Mouse (Mus musculus) heart, embryonic 11.5 days (tissue): ENCODE measurements at regions not wholly inside any gene's neighbourhood (a gene's known extent, or its start where the extent isn't known, plus 50 kb on each side); places are given as distances from the start of the nearest gene placed in this dataset.

Experiments
- ATAC-seq: fragments of 200-750 bp; cut with Nextera tagmentation; replicated peaks from 2 replicates; pipeline ENCODE4 v1.8.0; 2017; ENCODE audit warnings: moderate library complexity; ENCODE audit not compliant: insufficient number of reproducible peaks, low FRiP score, low TSS enrichment
- H3K27ac ChIP-seq: fragments of 300-500 bp; sonication (generic); 2 replicates; pipeline ENCODE4 v1.5.1; 2014; ENCODE audit warnings: mild to moderate bottlenecking, low read depth, low read length
- H3K27me3 ChIP-seq: fragments of 300-500 bp; sonication (generic); 2 replicates; pipeline ENCODE4 v1.6.1; 2014; ENCODE audit warnings: mild to moderate bottlenecking, low read length, mixed read lengths; ENCODE audit not compliant: control insufficient read depth, insufficient read depth
- H3K36me3 ChIP-seq: fragments of 300-500 bp; sonication (generic); 2 replicates; pipeline ENCODE4 v1.6.1; 2014; ENCODE audit warnings: mild to moderate bottlenecking, low read length, moderate library complexity, mixed read lengths; ENCODE audit not compliant: control insufficient read depth, insufficient read depth
- H3K4me1 ChIP-seq: fragments of 300-500 bp; sonication (generic); 2 replicates; pipeline ENCODE4 v1.6.1; 2014; ENCODE audit warnings: low read length; ENCODE audit not compliant: control insufficient read depth, insufficient read depth
- H3K4me2 ChIP-seq: fragments of 300-500 bp; sonication (generic); 2 replicates; pipeline ENCODE4 v1.6.1; 2014; ENCODE audit warnings: mild to moderate bottlenecking, moderate library complexity
- H3K4me3 ChIP-seq: fragments of 300-500 bp; sonication (generic); 2 replicates; pipeline ENCODE4 v1.5.1; 2014; ENCODE audit warnings: low read depth, low read length
- H3K9ac ChIP-seq: fragments of 300-500 bp; sonication (generic); 2 replicates; pipeline ENCODE4 v1.6.1; 2014; ENCODE audit warnings: mild to moderate bottlenecking, low read depth, low read length, moderate library complexity
- H3K9me3 ChIP-seq: fragments of 300-500 bp; sonication (generic); replicated peaks from 2 replicates; pipeline ENCODE4 v1.6.1; 2016; ENCODE audit warnings: low read length; ENCODE audit not compliant: control insufficient read depth
- WGBS: fragments of 180-500 bp; shearing (Covaris S2); extraction: QIAGEN DNeasy Blood & Tissue Kit; methylation state at CpG from one replicate; pipeline ENCODE4 v1.1.7; 2014; ENCODE audit not compliant: insufficient replicate concordance; 5-methylcytosine and 5-hydroxymethylcytosine counted together

- Histone ChIP-seq H3K4me1 (0 out of 2 replicates have a peak, but pooled peaks cover 4% of the 10 kb centered on the region), H3K9ac (no peak overlapping the region), H3K27ac (no peak overlapping the region), H3K4me3 (no peak overlapping the region), H3K27me3 (no peaks in the 10 kb centered on the region), H3K9me3 (no peaks in the 10 kb centered on the region), H3K36me3 (no peaks in the 10 kb centered on the region), H3K4me2 (no peak overlapping the region)
- 62% methylated on average over 6 of the region's 6 CpGs for WGBS
- no peak; the same call in 1 of the 2 replicates for ATAC-seq
Observed at GRCm38 (mm10) chr2:159250993-159251665, 456.5 kb downstream of the Dhx35 start.

- H3K27me3 ChIP-seq = no peaks in the 10 kb centered on the region
- H3K27ac ChIP-seq = no peak overlapping the region
- 47% methylated on average over 10 of the region's 10 CpGs for WGBS
- no peaks in the 10 kb centered on the region for H3K36me3 ChIP-seq
- no peak overlapping the region for H3K4me3 ChIP-seq
- no peaks in the 10 kb centered on the region for H3K9me3 ChIP-seq
- no peak for ATAC-seq
- H3K4me1 ChIP-seq = no peaks in the 10 kb centered on the region
- H3K4me2 ChIP-seq = no peak overlapping the region
- no peak overlapping the region for H3K9ac ChIP-seq
Observed at GRCm38 (mm10) chr2:159270221-159271080, 475.8 kb downstream of the Dhx35 start.

GRCm38 (mm10) chr2:159278896-159279295 is 484.3 kb downstream of the Dhx35 start:
- H3K4me2 ChIP-seq = no peak overlapping the region
- H3K27me3 ChIP-seq = no peaks in the 10 kb centered on the region
- H3K27ac ChIP-seq = no peak overlapping the region
- H3K4me3 ChIP-seq = no peak overlapping the region
- H3K9ac ChIP-seq = no peak overlapping the region
- no peaks in the 10 kb centered on the region for H3K9me3 ChIP-seq
- H3K36me3 ChIP-seq = no peaks in the 10 kb centered on the region
- no peak for ATAC-seq
- 13% methylated on average over 2 of the region's 2 CpGs for WGBS
- H3K4me1 ChIP-seq = no peaks in the 10 kb centered on the region

- 70% methylated on average over 8 of the region's 8 CpGs for WGBS
- Histone ChIP-seq H3K4me1 (no peaks in the 10 kb centered on the region), H3K4me3 (no peak overlapping the region), H3K27me3 (no peaks in the 10 kb centered on the region), H3K36me3 (no peaks in the 10 kb centered on the region), H3K4me2 (no peak overlapping the region), H3K9me3 (no peaks in the 10 kb centered on the region), H3K9ac (no peak overlapping the region), H3K27ac (no peak overlapping the region)
- no peak for ATAC-seq
Observed at GRCm38 (mm10) chr2:159281558-159282320, 487.1 kb downstream of the Dhx35 start.

GRCm38 (mm10) chr2:159284100-159284499 is 489.5 kb downstream of the Dhx35 start:
- Histone ChIP-seq H3K9ac (no peak overlapping the region), H3K9me3 (no peaks in the 10 kb centered on the region), H3K4me1 (no peaks in the 10 kb centered on the region), H3K4me3 (no peak overlapping the region), H3K27me3 (no peaks in the 10 kb centered on the region), H3K27ac (no peak overlapping the region), H3K4me2 (no peak overlapping the region), H3K36me3 (no peaks in the 10 kb centered on the region)
- ATAC-seq = no peak
- 78% methylated on average over 5 of the region's 5 CpGs for WGBS

GRCm38 (mm10) chr2:159284525-159285189 is 490.1 kb downstream of the Dhx35 start:
- H3K4me2 ChIP-seq = no peak overlapping the region
- no peak overlapping the region for H3K9ac ChIP-seq
- no peak overlapping the region for H3K4me3 ChIP-seq
- H3K9me3 ChIP-seq = no peaks in the 10 kb centered on the region
- H3K4me1 ChIP-seq = no peaks in the 10 kb centered on the region
- no peak for ATAC-seq
- no peaks in the 10 kb centered on the region for H3K36me3 ChIP-seq
- H3K27me3 ChIP-seq = no peaks in the 10 kb centered on the region
- 79% methylated on average over 8 of the region's 8 CpGs for WGBS
- no peak overlapping the region for H3K27ac ChIP-seq

GRCm38 (mm10) chr2:159287996-159288563 is 493.5 kb downstream of the Dhx35 start:
- no peaks in the 10 kb centered on the region for H3K27me3 ChIP-seq
- no peaks in the 10 kb centered on the region for H3K9me3 ChIP-seq
- no peaks in the 10 kb centered on the region for H3K36me3 ChIP-seq
- H3K9ac ChIP-seq = no peak overlapping the region
- no peak for ATAC-seq
- no peak overlapping the region for H3K27ac ChIP-seq
- 73% methylated on average over 6 of the region's 6 CpGs for WGBS
- H3K4me2 ChIP-seq = no peak overlapping the region
- no peak overlapping the region for H3K4me3 ChIP-seq
- H3K4me1 ChIP-seq = no peaks in the 10 kb centered on the region

GRCm38 (mm10) chr2:159290081-159290480 is 495.5 kb downstream of the Dhx35 start:
- no peaks in the 10 kb centered on the region for H3K36me3 ChIP-seq
- no peak overlapping the region for H3K4me3 ChIP-seq
- 73% methylated on average over 1 of the region's 1 CpGs for WGBS
- H3K9ac ChIP-seq = no peak overlapping the region
- no peak overlapping the region for H3K4me2 ChIP-seq
- H3K27ac ChIP-seq = no peak overlapping the region
- H3K27me3 ChIP-seq = no peaks in the 10 kb centered on the region
- no peaks in the 10 kb centered on the region for H3K9me3 ChIP-seq
- no peak for ATAC-seq
- no peaks in the 10 kb centered on the region for H3K4me1 ChIP-seq
